Mouse (Mus musculus) liver, embryonic 16.5 days (tissue): ENCODE measurements around the gene Ctnnd2. TPM values are rescaled to one million over a fixed set of nuclear protein-coding genes. Genes with fewer than 3 reads are reported as not detected.

Experiments
- ATAC-seq: fragments of 200-750 bp; cut with Nextera tagmentation; 2 replicates; pipeline ENCODE4 v1.8.0; 2017; ENCODE audit warnings: low read depth, mild to moderate bottlenecking, moderate number of reproducible peaks, moderate library complexity
- H3K27ac ChIP-seq: fragments of 300-500 bp; sonication (generic); 2 replicates; pipeline ENCODE4 v1.5.1; 2014; ENCODE audit warnings: mild to moderate bottlenecking, low read length
- H3K27me3 ChIP-seq: fragments of 300-500 bp; sonication (generic); 2 replicates; pipeline ENCODE4 v1.6.1; 2014; ENCODE audit warnings: low read depth, low read length, mixed read lengths; ENCODE audit not compliant: control insufficient read depth, insufficient read depth
- H3K36me3 ChIP-seq: fragments of 300-500 bp; sonication (generic); 2 replicates; pipeline ENCODE4 v1.6.1; 2014; ENCODE audit warnings: mild to moderate bottlenecking; ENCODE audit not compliant: control insufficient read depth, insufficient read depth
- H3K4me1 ChIP-seq: fragments of 300-500 bp; sonication (generic); 2 replicates; pipeline ENCODE4 v1.6.1; 2014; ENCODE audit warnings: low read depth, low read length, mixed read lengths; ENCODE audit not compliant: control insufficient read depth
- H3K4me2 ChIP-seq: fragments of 300-500 bp; sonication (generic); 2 replicates; pipeline ENCODE4 v1.6.1; 2014; ENCODE audit warnings: low read depth, low read length, mixed read lengths
- H3K4me3 ChIP-seq: fragments of 300-500 bp; sonication (generic); 2 replicates; pipeline ENCODE4 v1.5.1; 2014; ENCODE audit warnings: low read depth, mild to moderate bottlenecking, low read length
- H3K9ac ChIP-seq: fragments of 300-500 bp; sonication (generic); 2 replicates; pipeline ENCODE4 v1.6.1; 2014; ENCODE audit warnings: low read depth, low read length
- H3K9me3 ChIP-seq: fragments of 300-500 bp; sonication (generic); replicated peaks from 2 replicates; pipeline ENCODE4 v1.6.1; 2016; ENCODE audit warnings: low read length; ENCODE audit not compliant: control insufficient read depth
- WGBS: fragments of 180-500 bp; shearing (Covaris S2); extraction: QIAGEN DNeasy Blood & Tissue Kit; methylation state at CpG from one replicate; pipeline ENCODE4 v1.1.7; 2014; ENCODE audit not compliant: insufficient replicate concordance; 5-methylcytosine and 5-hydroxymethylcytosine counted together
- polyA plus RNA-seq: library from polyadenylated mRNA; unstranded; fragments of >200 nt; fragmentation: Nextera tagmentation; extraction: Ambion mirVana; gene quantifications from 2 replicates; pipeline ENCODE4 v1.2.1, GENCODE M21; 2015

Gene Ctnnd2
- polyA plus RNA-seq, 1 experiment from 2014 or later = 0.28 TPM

GRCm38 (mm10) chr15:30387244-30387643 lies 214.9 kb downstream of the Ctnnd2 start:
- Histone ChIP-seq H3K4me2 (no peak overlapping the region), H3K27ac (no peak overlapping the region), H3K36me3 (no peaks in the 10 kb centered on the region), H3K4me3 (no peak overlapping the region), H3K9ac (no peak overlapping the region), H3K4me1 (no peaks in the 10 kb centered on the region), H3K9me3 (no peaks in the 10 kb centered on the region), H3K27me3 (no peaks in the 10 kb centered on the region)
- 25% methylated on average over 6 of the region's 6 CpGs for WGBS
- no peak for ATAC-seq

- Histone ChIP-seq H3K27me3 (no peaks in the 10 kb centered on the region), H3K9me3 (no peaks in the 10 kb centered on the region), H3K4me3 (no peak overlapping the region), H3K9ac (no peak overlapping the region), H3K4me1 (no peaks in the 10 kb centered on the region), H3K4me2 (no peak overlapping the region), H3K27ac (no peak overlapping the region), H3K36me3 (no peaks in the 10 kb centered on the region)
- ATAC-seq = no peak
- 78% methylated on average over 4 of the region's 4 CpGs for WGBS
Observed at GRCm38 (mm10) chr15:30401111-30401510, 228.7 kb downstream of the Ctnnd2 start.

GRCm38 (mm10) chr15:30406254-30406653 lies 233.9 kb downstream of the Ctnnd2 start:
- no peak for ATAC-seq
- Histone ChIP-seq H3K4me1 (no peaks in the 10 kb centered on the region), H3K9ac (no peak overlapping the region), H3K9me3 (no peaks in the 10 kb centered on the region), H3K27me3 (no peaks in the 10 kb centered on the region), H3K27ac (no peak overlapping the region), H3K4me2 (no peak overlapping the region), H3K4me3 (no peak overlapping the region), H3K36me3 (no peaks in the 10 kb centered on the region)
- WGBS = 0% methylated on average over 1 of the region's 1 CpGs

GRCm38 (mm10) chr15:30423146-30423545 lies 250.8 kb downstream of the Ctnnd2 start:
- Histone ChIP-seq H3K27me3 (no peaks in the 10 kb centered on the region), H3K36me3 (no peaks in the 10 kb centered on the region), H3K9me3 (no peaks in the 10 kb centered on the region), H3K4me3 (no peak overlapping the region), H3K4me2 (no peak overlapping the region), H3K27ac (no peak overlapping the region), H3K9ac (no peak overlapping the region), H3K4me1 (no peaks in the 10 kb centered on the region)
- WGBS = 63% methylated on average over 5 of the region's 5 CpGs
- no peak for ATAC-seq

DNA sequence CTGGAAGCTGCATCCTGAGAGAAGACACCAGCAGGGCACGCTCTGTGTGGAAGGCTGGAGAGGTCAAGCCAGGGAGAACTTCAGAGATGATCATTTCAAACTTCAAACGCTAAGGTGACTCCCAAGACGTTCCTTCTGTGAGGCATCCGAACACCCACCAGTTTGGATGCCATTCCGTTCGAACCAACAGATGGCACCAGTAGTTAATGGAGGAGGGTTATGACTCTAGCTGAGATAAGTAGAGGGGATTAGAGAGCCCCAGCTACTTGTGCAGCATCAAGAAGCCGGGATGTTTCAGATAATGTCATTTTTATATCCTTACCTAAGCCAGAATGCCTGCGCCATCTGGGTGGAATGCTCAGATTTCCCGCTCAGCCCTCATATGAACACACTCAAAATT lies 251.9 kb downstream of the Ctnnd2 start:
- H3K27ac ChIP-seq = no peak overlapping the region
- H3K4me2 ChIP-seq = no peak overlapping the region
- H3K4me1 ChIP-seq = no peaks in the 10 kb centered on the region
- 57% methylated on average over 9 of the region's 9 CpGs for WGBS
- no peak for ATAC-seq
- H3K27me3 ChIP-seq = no peaks in the 10 kb centered on the region
- H3K4me3 ChIP-seq = no peak overlapping the region
- H3K36me3 ChIP-seq = no peaks in the 10 kb centered on the region
- no peak overlapping the region for H3K9ac ChIP-seq
- no peaks in the 10 kb centered on the region for H3K9me3 ChIP-seq

DNA sequence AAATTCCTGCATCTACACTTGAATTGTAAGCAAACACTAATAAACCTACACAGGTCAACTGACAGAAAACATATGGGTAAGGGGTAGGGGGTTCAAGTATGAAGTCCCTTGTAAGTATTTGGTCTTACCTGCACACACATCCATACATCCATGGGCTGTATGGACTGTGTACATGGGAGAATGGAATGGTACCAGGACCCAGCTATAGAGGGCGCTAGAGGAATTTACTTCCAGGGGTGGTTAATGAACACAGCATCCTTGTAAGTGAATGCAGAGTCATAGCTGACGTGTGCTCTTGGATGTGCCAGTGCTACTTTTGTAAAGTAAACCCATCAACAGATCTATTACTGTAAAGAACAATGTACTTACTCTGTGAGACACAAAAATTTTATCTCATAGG lies 254.9 kb downstream of the Ctnnd2 start:
- no peaks in the 10 kb centered on the region for H3K27me3 ChIP-seq
- H3K4me2 ChIP-seq = no peak overlapping the region
- no peaks in the 10 kb centered on the region for H3K36me3 ChIP-seq
- no peak overlapping the region for H3K27ac ChIP-seq
- H3K9ac ChIP-seq = no peak overlapping the region
- H3K4me3 ChIP-seq = no peak overlapping the region
- no peak for ATAC-seq
- WGBS = 23% methylated on average over 2 of the region's 2 CpGs
- H3K9me3 ChIP-seq = no peaks in the 10 kb centered on the region
- no peaks in the 10 kb centered on the region for H3K4me1 ChIP-seq

DNA sequence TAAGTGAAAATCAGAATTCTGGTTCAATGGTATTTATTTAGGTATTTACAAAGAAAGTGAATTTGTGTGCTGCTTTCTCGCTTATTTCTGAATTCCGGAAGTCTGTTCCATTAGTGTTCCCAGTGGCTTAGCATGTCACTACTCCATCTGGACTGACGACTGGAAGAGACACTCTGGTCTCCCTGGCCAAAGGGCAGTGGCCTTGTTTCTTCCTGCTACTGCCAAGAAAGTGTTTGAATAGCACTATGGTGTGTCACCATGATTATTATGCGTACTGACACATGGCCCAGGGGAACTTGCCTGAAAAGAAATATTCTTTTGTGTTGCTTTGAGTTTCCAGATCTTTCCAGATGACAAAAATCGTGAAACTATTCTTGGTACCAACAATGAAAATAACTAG lies 266.7 kb downstream of the Ctnnd2 start:
- no peak overlapping the region for H3K4me2 ChIP-seq
- H3K27me3 ChIP-seq = no peaks in the 10 kb centered on the region
- no peak overlapping the region for H3K4me3 ChIP-seq
- no peak overlapping the region for H3K27ac ChIP-seq
- H3K9ac ChIP-seq = no peak overlapping the region
- WGBS = 61% methylated on average over 5 of the region's 5 CpGs
- no peak for ATAC-seq
- no peaks in the 10 kb centered on the region for H3K9me3 ChIP-seq
- H3K4me1 ChIP-seq = no peaks in the 10 kb centered on the region
- H3K36me3 ChIP-seq = no peaks in the 10 kb centered on the region

DNA sequence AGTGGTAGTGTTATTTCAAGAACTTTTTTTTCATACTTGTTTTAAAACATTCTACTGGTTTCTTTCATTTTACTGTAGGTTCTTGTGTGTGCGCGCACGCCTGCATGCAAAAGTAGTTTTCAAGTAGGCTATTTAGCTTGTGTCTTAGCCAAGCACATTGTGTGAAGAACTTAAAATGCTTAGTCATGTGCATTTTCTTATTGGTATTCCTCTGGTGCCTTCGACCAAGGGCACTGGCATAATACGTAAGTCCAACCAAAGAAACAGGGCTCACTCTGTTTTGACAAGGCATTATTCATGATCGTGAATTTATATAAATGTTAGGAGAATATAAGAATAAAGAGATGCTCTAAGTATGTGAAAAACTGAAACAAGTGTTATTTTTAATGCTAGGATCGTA lies 278.4 kb downstream of the Ctnnd2 start:
- Histone ChIP-seq H3K4me2 (no peak overlapping the region), H3K27ac (no peak overlapping the region), H3K4me1 (no peaks in the 10 kb centered on the region), H3K9me3 (no peaks in the 10 kb centered on the region), H3K4me3 (no peak overlapping the region), H3K9ac (no peak overlapping the region), H3K27me3 (no peaks in the 10 kb centered on the region), H3K36me3 (no peaks in the 10 kb centered on the region)
- WGBS = 74% methylated on average over 7 of the region's 7 CpGs
- no peak for ATAC-seq

DNA sequence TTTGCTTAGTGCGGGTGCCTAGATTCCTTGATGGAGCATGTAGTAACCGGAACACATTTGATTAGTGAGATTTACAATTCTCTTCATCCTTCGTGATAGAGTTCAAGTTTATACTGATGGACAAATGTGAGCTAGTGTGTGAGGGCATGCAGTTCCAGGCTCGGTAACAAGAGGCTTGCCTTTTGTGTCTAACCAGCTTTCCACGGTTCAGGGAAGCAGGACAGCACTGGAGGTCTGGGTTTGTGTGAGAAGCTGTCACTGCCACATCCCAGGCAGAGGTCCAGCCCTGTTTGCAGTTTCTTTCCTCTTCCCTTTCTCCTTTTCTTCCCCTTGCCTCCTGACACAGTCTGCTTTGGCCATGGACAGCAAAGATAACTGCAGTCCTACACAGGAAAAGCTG lies 279.5 kb downstream of the Ctnnd2 start:
- WGBS = 46% methylated on average over 5 of the region's 5 CpGs
- Histone ChIP-seq H3K9ac (no peak overlapping the region), H3K27ac (no peak overlapping the region), H3K36me3 (no peaks in the 10 kb centered on the region), H3K4me2 (no peak overlapping the region), H3K9me3 (no peaks in the 10 kb centered on the region), H3K4me3 (no peak overlapping the region), H3K4me1 (no peaks in the 10 kb centered on the region), H3K27me3 (no peaks in the 10 kb centered on the region)
- ATAC-seq = no peak
